Mouse (Mus musculus) ES-Bruce4 (cell line): ENCODE results near the gene Taar7a.

ENCODE experiments used
- CTCF ChIP-seq: IDR thresholded peaks from one replicate; pipeline ENCODE4 v1.8.1; 2011; ENCODE audit warnings: low read depth, low read length
- EP300 ChIP-seq: IDR thresholded peaks from 2 replicates; pipeline ENCODE4 v1.6.1; 2011; ENCODE audit warnings: low read depth, low read length; ENCODE audit not compliant: insufficient read depth

- TF ChIP-seq CTCF (no peak), EP300 (no peak)
These were observed 22.0 kb downstream of the Taar7a start for GRCm38 (mm10) chr10:23971256-23971655.
